Mouse (Mus musculus): ENCODE data around the gene C1qbp. TPM values are rescaled to one million over a fixed set of nuclear protein-coding genes. Genes with fewer than 3 reads are reported as not detected.

C1qbp gene
- polyA plus RNA-seq, 1 experiment from 2014 or later: 171 TPM

DNA sequence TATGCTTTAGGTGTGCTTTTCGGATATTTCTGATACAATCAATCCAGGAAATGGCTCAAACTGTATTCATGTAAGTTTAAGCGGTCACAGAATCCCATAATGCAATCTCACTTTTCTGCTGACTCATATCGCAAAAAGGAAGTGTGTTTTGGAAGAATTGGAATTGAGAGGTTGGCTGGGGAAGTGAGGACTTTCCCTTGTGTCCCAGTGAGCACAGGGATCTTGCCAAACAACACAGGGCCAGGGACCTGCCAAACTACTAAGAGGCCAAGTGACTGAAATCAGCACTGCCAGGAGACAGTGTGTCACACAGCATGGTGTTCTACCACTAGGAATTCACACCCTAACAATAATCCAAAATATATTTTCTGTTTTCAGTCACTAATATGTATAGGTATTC, 25.5 kb upstream of the C1qbp start:
- DNase-seq (ENCODE audit: low spot score) (no peak), ATAC-seq (ENCODE audit: low FRiP score) (no peak)
- Histone ChIP-seq H3K27me3 (ENCODE audit: control insufficient read depth, insufficient read depth, low read length) (no peaks in the 10 kb centered on the region), H3K9ac (no peak overlapping the region), H3K36me3 (replicated peaks; ENCODE audit: control insufficient read depth, insufficient read depth) (peaks cover 59% of the 10 kb centered on the region), H3K4me3 (replicated peaks; ENCODE audit: low read length) (no peak overlapping the region), H3K4me1 (replicated peaks; ENCODE audit: control insufficient read depth, insufficient read depth, low read length) (peaks cover 5% of the 10 kb centered on the region), H3K4me2 (replicated peaks) (no peak overlapping the region), H3K27ac (no peak overlapping the region), H3K9me3 (ENCODE audit: control insufficient read depth, low read length) (no peaks in the 10 kb centered on the region)
- WGBS: 96% methylated on average over 3 of the region's 3 CpGs

GRCm38 (mm10) chr11:71007831-71008230, 25.0 kb upstream of the C1qbp start:
- 95% methylated on average over 7 of the region's 7 CpGs for WGBS
- no peak for DNase-seq (ENCODE audit: low spot score)

GRCm38 (mm10) chr11:71007026-71007425, 24.2 kb upstream of the C1qbp start:
- H3K27me3 ChIP-seq (ENCODE audit: control insufficient read depth, insufficient read depth, low read length): no peaks in the 10 kb centered on the region
- no peak overlapping the region for H3K9ac ChIP-seq
- H3K4me3 ChIP-seq (replicated peaks; ENCODE audit: low read length): no peak overlapping the region
- H3K9me3 ChIP-seq (ENCODE audit: control insufficient read depth, low read length): no peaks in the 10 kb centered on the region
- no peak overlapping the region for H3K27ac ChIP-seq
- H3K4me2 ChIP-seq (replicated peaks): no peak overlapping the region
- WGBS: 95% methylated on average over 6 of the region's 6 CpGs
- no peak for ATAC-seq (ENCODE audit: low FRiP score)
- peaks cover 18% of the 10 kb centered on the region for H3K4me1 ChIP-seq (replicated peaks; ENCODE audit: control insufficient read depth, insufficient read depth, low read length)
- H3K36me3 ChIP-seq (replicated peaks; ENCODE audit: control insufficient read depth, insufficient read depth): peaks cover 48% of the 10 kb centered on the region
- no peak for DNase-seq (ENCODE audit: low spot score)

More at GRCm38 (mm10) chr11:71007831-71008230, 25.0 kb upstream of the C1qbp start:
- Histone ChIP-seq H3K4me3 (replicated peaks; ENCODE audit: low read length) (no peak overlapping the region), H3K27ac (no peak overlapping the region), H3K36me3 (replicated peaks; ENCODE audit: control insufficient read depth, insufficient read depth) (peaks cover 56% of the 10 kb centered on the region), H3K4me1 (replicated peaks; ENCODE audit: control insufficient read depth, insufficient read depth, low read length) (peaks cover 10% of the 10 kb centered on the region), H3K9ac (no peak overlapping the region), H3K9me3 (ENCODE audit: control insufficient read depth, low read length) (no peaks in the 10 kb centered on the region), H3K4me2 (replicated peaks) (no peak overlapping the region), H3K27me3 (ENCODE audit: control insufficient read depth, insufficient read depth, low read length) (no peaks in the 10 kb centered on the region)
- no peak for ATAC-seq (ENCODE audit: low FRiP score)

- no peaks in the 10 kb centered on the region for H3K27me3 ChIP-seq (ENCODE audit: control insufficient read depth, insufficient read depth, low read length)
- H3K9me3 ChIP-seq (ENCODE audit: control insufficient read depth, low read length): no peaks in the 10 kb centered on the region
- H3K4me2 ChIP-seq (replicated peaks): peak overlapping the region; percentile 56
- peaks cover 38% of the 10 kb centered on the region for H3K36me3 ChIP-seq (replicated peaks; ENCODE audit: control insufficient read depth, insufficient read depth)
- 54% methylated on average over 5 of the region's 5 CpGs for WGBS
- H3K4me1 ChIP-seq (replicated peaks; ENCODE audit: control insufficient read depth, insufficient read depth, low read length): peaks cover 18% of the 10 kb centered on the region
- DNase-seq (ENCODE audit: low spot score) (no peak), ATAC-seq (ENCODE audit: low FRiP score) (no peak)
- peak overlapping the region; percentile 60; the same call in 1 of the 2 replicates for H3K27ac ChIP-seq
- peak overlapping the region; percentile 49 for H3K9ac ChIP-seq
- peak overlapping the region; percentile 75 for H3K4me3 ChIP-seq (replicated peaks; ENCODE audit: low read length)
These were observed 22.2 kb upstream of the C1qbp start for GRCm38 (mm10) chr11:71005046-71005445.

DNA sequence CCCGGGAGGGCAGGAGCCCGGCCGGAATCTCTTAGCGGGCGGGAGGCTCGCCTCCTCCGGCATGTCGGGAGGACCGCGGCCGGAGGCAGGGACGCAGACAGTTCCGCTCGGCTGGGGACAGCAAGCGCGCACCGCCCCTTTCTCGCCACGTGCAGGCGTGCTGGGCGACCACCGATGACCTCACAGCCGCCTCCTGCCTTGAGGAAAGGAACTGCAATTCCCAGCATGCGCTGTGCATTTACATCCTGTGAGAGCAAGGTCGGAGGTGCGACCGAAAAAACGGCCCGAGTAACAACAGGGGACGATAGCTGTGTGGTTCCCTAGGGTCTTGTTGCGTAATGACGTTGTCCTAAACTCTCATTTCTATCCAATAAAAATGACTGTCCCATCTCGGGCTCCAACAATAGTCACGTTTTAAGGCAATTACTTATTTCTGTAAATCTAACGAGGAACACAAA, 21.5 kb upstream of the C1qbp start, which contains the start of gene Dhx33:
TSS of gene Dhx33 (minus strand) at position 122 of the 458 bp plus-strand sequence.
- Histone ChIP-seq H3K4me3 (replicated peaks; ENCODE audit: low read length) (peak within 1 kb of the TSS; percentile 75), H3K27ac (peak within 1 kb of the TSS; percentile 60), H3K36me3 (replicated peaks; ENCODE audit: control insufficient read depth, insufficient read depth) (peaks cover 38% of the 10 kb centered on the region), H3K9me3 (ENCODE audit: control insufficient read depth, low read length) (no peaks in the 10 kb centered on the region), H3K27me3 (ENCODE audit: control insufficient read depth, insufficient read depth, low read length) (no peaks in the 10 kb centered on the region), H3K4me2 (replicated peaks) (peak within 1 kb of the TSS; percentile 91), H3K9ac (peak within 1 kb of the TSS; percentile 72), H3K4me1 (replicated peaks; ENCODE audit: control insufficient read depth, insufficient read depth, low read length) (peaks cover 18% of the 10 kb centered on the region)
- peak; percentile 99 for ATAC-seq (ENCODE audit: low FRiP score)
- WGBS: 0% methylated on average over 35 of the region's 35 CpGs
- peak; percentile 98 for DNase-seq (ENCODE audit: low spot score)

GRCm38 (mm10) chr11:71003611-71004315, 20.9 kb upstream of the C1qbp start:
- no peaks in the 10 kb centered on the region for H3K27me3 ChIP-seq (ENCODE audit: control insufficient read depth, insufficient read depth, low read length)
- no peaks in the 10 kb centered on the region for H3K9me3 ChIP-seq (ENCODE audit: control insufficient read depth, low read length)
- H3K4me1 ChIP-seq (replicated peaks; ENCODE audit: control insufficient read depth, insufficient read depth, low read length): peaks cover 18% of the 10 kb centered on the region
- H3K36me3 ChIP-seq (replicated peaks; ENCODE audit: control insufficient read depth, insufficient read depth): peaks cover 39% of the 10 kb centered on the region
- H3K4me3 ChIP-seq (replicated peaks; ENCODE audit: low read length): peak overlapping the region; percentile 75
- H3K9ac ChIP-seq: peak overlapping the region; percentile 72
- DNase-seq (ENCODE audit: low spot score) (peak; percentile 32), ATAC-seq (ENCODE audit: low FRiP score) (peak; percentile 82)
- H3K4me2 ChIP-seq (replicated peaks): peak overlapping the region; percentile 91
- WGBS: under 1% methylated on average over 46 of the region's 49 CpGs
- H3K27ac ChIP-seq: peak overlapping the region; percentile 33

GRCm38 (mm10) chr11:71001167-71001566, 18.3 kb upstream of the C1qbp start:
- no peak overlapping the region for H3K9ac ChIP-seq
- H3K27ac ChIP-seq: no peak overlapping the region
- no peak overlapping the region for H3K4me3 ChIP-seq (replicated peaks; ENCODE audit: low read length)

GRCm38 (mm10) chr11:70982030-70982429, 796 bp downstream of the C1qbp start:
- peak overlapping the region; percentile 99 for H3K4me3 ChIP-seq (replicated peaks; ENCODE audit: low read length)
- H3K27me3 ChIP-seq (ENCODE audit: control insufficient read depth, insufficient read depth, low read length): no peaks in the 10 kb centered on the region
- 8% methylated on average over 12 of the region's 12 CpGs for WGBS
- peaks cover 74% of the 10 kb centered on the region for H3K36me3 ChIP-seq (replicated peaks; ENCODE audit: control insufficient read depth, insufficient read depth)
- peak overlapping the region; percentile 79 for H3K4me2 ChIP-seq (replicated peaks)
- H3K4me1 ChIP-seq (replicated peaks; ENCODE audit: control insufficient read depth, insufficient read depth, low read length): peaks cover 9% of the 10 kb centered on the region
- DNase-seq (ENCODE audit: low spot score) (no peak), ATAC-seq (ENCODE audit: low FRiP score) (no peak)
- no peaks in the 10 kb centered on the region for H3K9me3 ChIP-seq (ENCODE audit: control insufficient read depth, low read length)
- H3K27ac ChIP-seq: no peak overlapping the region
- peak overlapping the region; percentile 85 for H3K9ac ChIP-seq

More at GRCm38 (mm10) chr11:71001167-71001566, 18.3 kb upstream of the C1qbp start:
- Histone ChIP-seq H3K27me3 (ENCODE audit: control insufficient read depth, insufficient read depth, low read length) (no peaks in the 10 kb centered on the region), H3K4me1 (replicated peaks; ENCODE audit: control insufficient read depth, insufficient read depth, low read length) (peaks cover 18% of the 10 kb centered on the region), H3K36me3 (replicated peaks; ENCODE audit: control insufficient read depth, insufficient read depth) (peaks cover 48% of the 10 kb centered on the region), H3K4me2 (replicated peaks) (no peak overlapping the region), H3K9me3 (ENCODE audit: control insufficient read depth, low read length) (no peaks in the 10 kb centered on the region)
- WGBS: 88% methylated on average over 4 of the region's 4 CpGs
- DNase-seq (ENCODE audit: low spot score) (no peak), ATAC-seq (ENCODE audit: low FRiP score) (no peak)

GRCm38 (mm10) chr11:70980751-70981510, 1.9 kb downstream of the C1qbp start:
- no peak overlapping the region for H3K27ac ChIP-seq
- no peak overlapping the region; the same call in 1 of the 2 replicates for H3K4me2 ChIP-seq (replicated peaks)
- H3K9me3 ChIP-seq (ENCODE audit: control insufficient read depth, low read length): no peaks in the 10 kb centered on the region
- no peaks in the 10 kb centered on the region for H3K27me3 ChIP-seq (ENCODE audit: control insufficient read depth, insufficient read depth, low read length)
- peaks cover 9% of the 10 kb centered on the region for H3K4me1 ChIP-seq (replicated peaks; ENCODE audit: control insufficient read depth, insufficient read depth, low read length)
- no peak overlapping the region for H3K4me3 ChIP-seq (replicated peaks; ENCODE audit: low read length)
- ATAC-seq (ENCODE audit: low FRiP score) (no peak), DNase-seq (ENCODE audit: low spot score) (no peak)
- H3K9ac ChIP-seq: no peak overlapping the region
- WGBS: 94% methylated on average over 14 of the region's 14 CpGs
- peaks cover 74% of the 10 kb centered on the region for H3K36me3 ChIP-seq (replicated peaks; ENCODE audit: control insufficient read depth, insufficient read depth)

Data from hindbrain, embryonic 14.5 days (tissue).